Mouse (Mus musculus): Measurements from ENCODE around the gene Bud31. TPM values are rescaled to one million over a fixed set of nuclear protein-coding genes. Genes with fewer than 3 reads are reported as not detected.

Bud31 gene
- total and polyA plus RNA-seq, 2 experiments from 2014 or later, result 61.2 to 119 TPM

DNA sequence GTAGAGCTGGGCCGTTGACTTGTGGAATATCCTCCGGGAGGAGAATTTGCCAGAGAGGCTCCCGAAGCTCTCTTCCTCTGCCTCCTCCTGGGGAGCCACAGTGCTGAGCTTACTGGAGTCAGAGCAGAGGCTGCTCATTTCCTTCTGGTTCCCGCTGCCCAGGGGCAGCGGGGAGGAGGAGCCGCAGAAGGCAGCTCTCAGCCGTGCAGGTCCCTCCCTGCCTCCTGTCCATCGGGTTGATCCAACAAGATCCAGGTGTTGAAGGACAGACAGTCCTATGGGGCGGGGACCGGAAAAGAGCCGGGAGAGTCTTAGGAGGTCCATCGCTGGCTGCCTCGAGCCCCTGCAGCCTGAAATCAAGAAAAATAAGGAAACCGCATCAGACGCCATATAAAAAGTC is 25.0 kb downstream of the Bud31 start:
- DNase-seq (ENCODE audit: low spot score) (no peak), ATAC-seq (ENCODE audit: insufficient read depth, low read depth) (no peak)
- peak overlapping the region; percentile 12; the same call in 1 of the 2 replicates for H3K4me3 ChIP-seq (ENCODE audit: low read depth, low read length)
- no peaks in the 10 kb centered on the region for H3K9me3 ChIP-seq (replicated peaks; ENCODE audit: control insufficient read depth, low read length)
- TF ChIP-seq CTCF (IDR thresholded peaks at IDR 0.05; ENCODE audit: low read depth) (no peak), EP300 (IDR thresholded peaks at IDR 0.05; ENCODE audit: low read depth) (no peak)
- H3K27ac ChIP-seq (ENCODE audit: low read depth), result peak overlapping the region; percentile 70
- H3K27me3 ChIP-seq (ENCODE audit: control insufficient read depth, insufficient read depth, low read length), result no peaks in the 10 kb centered on the region
- H3K9ac ChIP-seq (replicated peaks; ENCODE audit: low read depth, low read length), result peak overlapping the region; percentile 35; the same call in 1 of the 2 replicates
- peak overlapping the region; percentile 46 for H3K4me2 ChIP-seq (ENCODE audit: low read depth, low read length)
- peaks cover 29% of the 10 kb centered on the region; the same call in 1 of the 2 replicates for H3K36me3 ChIP-seq (replicated peaks; ENCODE audit: control insufficient read depth, insufficient read depth, low read length)
- 74% methylated on average over 15 of the region's 15 CpGs for WGBS
- H3K4me1 ChIP-seq (ENCODE audit: control insufficient read depth, insufficient read depth), result peaks cover 24% of the 10 kb centered on the region

DNA sequence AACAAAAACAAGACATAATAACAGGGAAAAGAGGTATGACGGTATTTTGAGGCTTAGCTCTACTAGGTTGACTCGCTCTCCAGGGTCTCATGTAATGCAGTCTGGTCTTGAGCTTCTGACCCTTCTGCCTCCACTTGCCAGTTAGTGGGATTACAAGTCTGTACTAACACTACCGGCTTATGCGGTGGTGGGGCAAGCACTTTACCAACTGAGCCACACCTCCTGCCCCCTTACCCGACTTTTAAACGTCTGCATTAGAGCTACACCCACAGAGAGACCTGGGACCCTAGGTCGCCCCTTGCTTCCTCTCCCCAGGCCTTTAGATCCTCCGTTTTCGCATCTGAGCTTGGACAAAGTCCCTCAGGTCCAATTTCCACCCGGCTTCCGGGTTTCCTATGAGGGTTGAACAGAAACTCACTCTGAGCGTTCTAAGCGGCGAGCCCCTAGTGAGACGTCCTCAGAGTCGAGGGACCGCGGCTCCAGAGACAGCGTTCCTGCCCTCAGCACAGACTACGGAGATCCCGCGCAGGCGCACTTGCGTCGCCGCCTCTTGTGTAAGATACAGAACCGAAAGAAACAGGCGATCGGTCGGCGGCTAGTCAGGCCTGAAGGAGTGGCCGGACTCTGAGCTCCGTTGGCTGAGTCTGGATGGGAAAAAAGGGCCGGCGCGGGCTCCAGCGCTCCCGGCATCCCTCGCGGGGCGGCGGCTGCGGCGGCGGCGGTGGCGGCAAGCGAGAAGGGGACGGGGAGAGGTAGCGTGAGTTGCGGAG is 26.6 kb downstream of the Bud31 start, which contains the start of the genes Ptcd1 and Cpsf4:
TSS of gene Ptcd1 (minus strand) at position 573 of the 770 bp plus-strand sequence.
TSS of gene Cpsf4 (plus strand) at position 678 of the 770 bp plus-strand sequence.
- peak; percentile 93 for ATAC-seq (ENCODE audit: insufficient read depth, low read depth)
- peak; percentile 97 for DNase-seq (ENCODE audit: low spot score)
- no peaks in the 10 kb centered on the region for H3K9me3 ChIP-seq (replicated peaks; ENCODE audit: control insufficient read depth, low read length)
- H3K4me3 ChIP-seq (ENCODE audit: low read depth, low read length), result peak within 1 kb of the TSS; percentile 79
- peak within 1 kb of the TSS; percentile 79 for H3K27ac ChIP-seq (ENCODE audit: low read depth)
- peak within 1 kb of the TSS; percentile 81 for H3K4me2 ChIP-seq (ENCODE audit: low read depth, low read length)
- peak within 1 kb of the TSS; percentile 94 for H3K9ac ChIP-seq (replicated peaks; ENCODE audit: low read depth, low read length)
- peaks cover 24% of the 10 kb centered on the region for H3K4me1 ChIP-seq (ENCODE audit: control insufficient read depth, insufficient read depth)
- under 1% methylated on average over 47 of the region's 51 CpGs for WGBS
- H3K27me3 ChIP-seq (ENCODE audit: control insufficient read depth, insufficient read depth, low read length), result no peaks in the 10 kb centered on the region
- H3K36me3 ChIP-seq (replicated peaks; ENCODE audit: control insufficient read depth, insufficient read depth, low read length), result peaks cover 32% of the 10 kb centered on the region
- TF ChIP-seq CTCF (IDR thresholded peaks at IDR 0.05; ENCODE audit: low read depth) (no peak), EP300 (IDR thresholded peaks at IDR 0.05; ENCODE audit: low read depth) (peak; percentile 81; the same call in 1 of the 2 replicates)

DNA sequence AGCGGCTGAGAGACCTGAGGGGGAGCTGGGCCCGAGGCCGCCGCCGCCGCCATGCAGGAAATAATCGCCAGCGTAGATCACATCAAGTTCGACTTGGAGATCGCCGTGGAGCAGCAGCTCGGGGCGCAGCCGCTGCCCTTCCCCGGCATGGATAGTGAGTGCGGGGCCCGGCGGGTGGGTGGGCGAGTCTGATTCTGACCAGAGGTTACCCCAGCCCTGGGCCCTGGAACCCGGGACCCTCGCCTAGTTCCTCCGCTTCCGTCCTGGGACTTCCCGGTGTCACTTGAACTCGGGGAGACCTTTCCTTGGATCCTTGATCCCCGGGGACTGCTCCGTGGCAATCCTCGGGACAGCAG is 27.1 kb downstream of the Bud31 start:
- under 1% methylated on average over 27 of the region's 28 CpGs for WGBS
- H3K4me1 ChIP-seq (ENCODE audit: control insufficient read depth, insufficient read depth), result peaks cover 24% of the 10 kb centered on the region
- H3K27ac ChIP-seq (ENCODE audit: low read depth), result peak overlapping the region; percentile 68
- peaks cover 33% of the 10 kb centered on the region for H3K36me3 ChIP-seq (replicated peaks; ENCODE audit: control insufficient read depth, insufficient read depth, low read length)
- peak overlapping the region; percentile 81 for H3K4me2 ChIP-seq (ENCODE audit: low read depth, low read length)
- peak overlapping the region; percentile 94 for H3K9ac ChIP-seq (replicated peaks; ENCODE audit: low read depth, low read length)
- ATAC-seq (ENCODE audit: insufficient read depth, low read depth) (peak; percentile 7; the same call in 1 of the 2 replicates), DNase-seq (ENCODE audit: low spot score) (no peak)
- TF ChIP-seq CTCF (IDR thresholded peaks at IDR 0.05; ENCODE audit: low read depth), result no peak
- TF ChIP-seq EP300 (IDR thresholded peaks at IDR 0.05; ENCODE audit: low read depth), result peak; percentile 3; the same call in 1 of the 2 replicates
- no peaks in the 10 kb centered on the region for H3K9me3 ChIP-seq (replicated peaks; ENCODE audit: control insufficient read depth, low read length)
- peak overlapping the region; percentile 79 for H3K4me3 ChIP-seq (ENCODE audit: low read depth, low read length)
- H3K27me3 ChIP-seq (ENCODE audit: control insufficient read depth, insufficient read depth, low read length), result no peaks in the 10 kb centered on the region

DNA sequence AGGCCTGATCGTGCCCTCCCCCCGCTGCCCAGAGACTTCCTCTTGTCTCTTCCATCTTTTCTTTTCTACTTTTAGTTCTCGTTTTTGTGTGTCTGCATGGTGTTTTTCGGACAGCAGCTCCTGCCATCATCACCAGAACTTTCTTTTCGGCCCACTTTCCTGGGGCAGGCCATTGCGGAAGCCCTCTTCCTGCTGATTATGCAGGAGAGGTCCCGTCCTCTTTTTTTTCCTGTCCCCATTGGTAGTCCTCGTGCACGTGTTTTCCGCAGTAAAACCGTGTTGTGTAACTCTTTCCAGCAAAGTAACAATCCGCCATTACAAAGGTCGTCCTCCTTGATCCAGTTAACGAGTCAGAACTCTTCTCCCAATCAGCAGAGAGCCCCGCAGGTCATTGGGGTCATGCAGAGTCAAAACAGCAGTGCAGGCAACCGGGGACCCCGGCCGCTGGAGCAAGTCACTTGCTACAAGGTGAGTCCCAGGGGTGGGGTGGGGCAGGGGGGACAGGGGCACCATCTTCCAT is 38.4 kb downstream of the Bud31 start:
- TF ChIP-seq EP300 (IDR thresholded peaks at IDR 0.05; ENCODE audit: low read depth), result no peak
- no peak for TF ChIP-seq CTCF (IDR thresholded peaks at IDR 0.05; ENCODE audit: low read depth)
- 85% methylated on average over 18 of the region's 18 CpGs for WGBS
- no peak overlapping the region for H3K27ac ChIP-seq (ENCODE audit: low read depth)
- no peaks in the 10 kb centered on the region for H3K9me3 ChIP-seq (replicated peaks; ENCODE audit: control insufficient read depth, low read length)
- no peak overlapping the region for H3K9ac ChIP-seq (replicated peaks; ENCODE audit: low read depth, low read length)
- no peak overlapping the region for H3K4me3 ChIP-seq (ENCODE audit: low read depth, low read length)
- no peak for DNase-seq (ENCODE audit: low spot score)
- no peak for ATAC-seq (ENCODE audit: insufficient read depth, low read depth)
- H3K4me2 ChIP-seq (ENCODE audit: low read depth, low read length), result no peak overlapping the region
- H3K4me1 ChIP-seq (ENCODE audit: control insufficient read depth, insufficient read depth), result no peaks in the 10 kb centered on the region
- H3K27me3 ChIP-seq (ENCODE audit: control insufficient read depth, insufficient read depth, low read length), result no peaks in the 10 kb centered on the region
- peaks cover 94% of the 10 kb centered on the region for H3K36me3 ChIP-seq (replicated peaks; ENCODE audit: control insufficient read depth, insufficient read depth, low read length)

DNA sequence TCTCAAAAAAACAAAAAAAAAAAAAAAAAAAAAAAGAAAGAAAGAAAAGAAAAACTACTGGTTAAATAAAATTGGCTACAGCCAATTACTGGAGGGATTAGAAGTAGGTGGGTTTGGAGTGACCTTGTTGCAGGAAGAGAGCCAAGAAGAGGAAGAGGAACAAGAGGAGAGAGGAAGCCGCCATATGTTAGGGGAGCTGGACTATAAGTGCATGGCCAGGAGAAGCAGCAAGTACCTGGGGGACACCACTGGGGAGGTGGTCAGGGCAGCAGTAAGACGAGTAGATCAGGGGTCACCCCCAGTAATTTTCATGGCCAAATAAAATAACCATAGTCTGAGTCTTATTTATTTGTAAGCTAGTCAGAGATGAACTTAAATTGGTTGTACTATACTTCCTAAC is 45.1 kb downstream of the Bud31 start:
- H3K27me3 ChIP-seq (ENCODE audit: control insufficient read depth, insufficient read depth, low read length), result no peaks in the 10 kb centered on the region
- H3K36me3 ChIP-seq (replicated peaks; ENCODE audit: control insufficient read depth, insufficient read depth, low read length), result peaks cover 76% of the 10 kb centered on the region
- H3K9ac ChIP-seq (replicated peaks; ENCODE audit: low read depth, low read length), result no peak overlapping the region
- no peak for TF ChIP-seq CTCF (IDR thresholded peaks at IDR 0.05; ENCODE audit: low read depth)
- no peak for TF ChIP-seq EP300 (IDR thresholded peaks at IDR 0.05; ENCODE audit: low read depth)
- H3K4me3 ChIP-seq (ENCODE audit: low read depth, low read length), result no peak overlapping the region
- H3K4me2 ChIP-seq (ENCODE audit: low read depth, low read length), result no peak overlapping the region
- H3K9me3 ChIP-seq (replicated peaks; ENCODE audit: control insufficient read depth, low read length), result no peaks in the 10 kb centered on the region
- ATAC-seq (ENCODE audit: insufficient read depth, low read depth) (no peak), DNase-seq (ENCODE audit: low spot score) (no peak)
- H3K4me1 ChIP-seq (ENCODE audit: control insufficient read depth, insufficient read depth), result peaks cover 8% of the 10 kb centered on the region
- H3K27ac ChIP-seq (ENCODE audit: low read depth), result no peak overlapping the region
- WGBS, result 77% methylated on average over 2 of the region's 2 CpGs

Measured in heart, postnatal 0 days (tissue).